Mouse (Mus musculus) testis, adult 2 months (tissue): ENCODE results near the gene 4930426L09Rik.

Experiments used
- CTCF ChIP-seq: fragments of 200-500 bp; IDR thresholded peaks from 2 replicates; pipeline ENCODE4 v1.5.1; 2012; ENCODE audit warnings: low read depth, mild to moderate bottlenecking, inconsistent platforms, low read length, moderate library complexity; ENCODE audit not compliant: control insufficient read depth, insufficient read depth, insufficient replicate concordance
- POLR2A ChIP-seq: fragments of 200-500 bp; IDR thresholded peaks from 2 replicates; pipeline ENCODE4 v1.6.1; 2012; ENCODE audit warnings: low read depth, mild to moderate bottlenecking, inconsistent platforms, low read length, moderate library complexity; ENCODE audit not compliant: control insufficient read depth

- no peak for TF ChIP-seq CTCF
- TF ChIP-seq POLR2A, result no peak
These were observed 31.6 kb upstream of the 4930426L09Rik start for GRCm38 (mm10) chr2:18966566-18966965.
